Mouse (Mus musculus): ENCODE results near the gene Pdia4.

DNA sequence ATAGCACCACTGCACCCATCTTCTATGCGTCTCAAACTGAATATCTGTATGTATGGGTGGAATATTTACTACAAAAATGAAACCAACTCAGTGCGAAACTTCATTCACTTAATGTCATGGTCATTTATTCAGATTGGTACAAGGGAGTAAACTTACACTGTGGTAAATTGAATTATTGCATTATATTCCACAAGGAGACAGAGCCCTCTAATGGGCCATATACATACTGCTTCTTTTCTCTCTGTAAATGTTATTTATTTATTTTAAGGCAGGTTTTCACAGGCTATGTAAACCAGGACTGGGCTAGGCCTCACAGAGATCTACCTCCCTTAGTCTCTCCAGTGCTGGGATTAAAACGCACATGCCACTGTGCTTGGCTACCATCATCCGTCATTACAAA is 14.2 kb upstream of the Pdia4 start:
- TF ChIP-seq POLR2A (IDR thresholded peaks at IDR 0.05; ENCODE audit: low read depth, low read length) (no peak), CTCF (IDR thresholded peaks at IDR 0.05; ENCODE audit: extremely low read depth, insufficient read depth, insufficient read length, insufficient replicate concordance) (no peak)

Measured in spleen, adult 2 months (tissue).